Mouse (Mus musculus) hindbrain, embryonic 16.5 days (tissue): Measurements from ENCODE around the gene Kdm2a. TPM values are rescaled to one million over a fixed set of nuclear protein-coding genes. Genes with fewer than 3 reads are reported as not detected.

ENCODE experiments used
- polyA plus RNA-seq: library from polyadenylated mRNA; unstranded; fragments of >200 nt; fragmentation: Nextera tagmentation; extraction: Ambion mirVana; gene quantifications from 2 replicates; pipeline ENCODE4 v1.2.1, GENCODE M21; 2015

The Kdm2a gene
- polyA plus RNA-seq, 1 experiment from 2014 or later, result 29.8 TPM

Other genes starting within 250 kb of the Kdm2a start
- 116 and 122 TPM in 2 replicates for gene Coro1b, start 249.7 kb downstream of the Kdm2a start, polyA plus RNA-seq
- 0.41 and 0.63 TPM in 2 replicates for gene Ptprcap, start 244.7 kb downstream of the Kdm2a start, polyA plus RNA-seq
- gene Rps6kb2, start 234.9 kb downstream of the Kdm2a start, polyA plus RNA-seq, result 54.1 and 57.0 TPM in 2 replicates
- 6.5 and 7.9 TPM in 2 replicates for gene Carns1, start 222.8 kb downstream of the Kdm2a start, polyA plus RNA-seq
- gene Tbc1d10c, start 207.0 kb downstream of the Kdm2a start, polyA plus RNA-seq, result 0.54 and 1.1 TPM in 2 replicates
- 604 and 614 TPM in 2 replicates for gene Ppp1ca, start 206.2 kb downstream of the Kdm2a start, polyA plus RNA-seq
- 25.0 and 26.5 TPM in 2 replicates for gene Rad9a, start 196.6 kb downstream of the Kdm2a start, polyA plus RNA-seq
- gene Clcf1, start 184.0 kb downstream of the Kdm2a start, polyA plus RNA-seq, result 1.0 and 1.1 TPM in 2 replicates
- gene AC109138.7, start 183.9 kb downstream of the Kdm2a start, polyA plus RNA-seq, result not detected in 2 replicates
- gene Pold4, start 166.4 kb downstream of the Kdm2a start, polyA plus RNA-seq, result 21.3 and 24.0 TPM in 2 replicates
- gene Ssh3, start 129.1 kb downstream of the Kdm2a start, polyA plus RNA-seq, result 19.9 and 21.2 TPM in 2 replicates
- gene Ankrd13d, start 115.1 kb downstream of the Kdm2a start, polyA plus RNA-seq, result 69.0 and 85.3 TPM in 2 replicates
- 27.3 and 28.3 TPM in 2 replicates for gene Grk2, start 92.1 kb downstream of the Kdm2a start, polyA plus RNA-seq
- 6.4 and 6.6 TPM in 2 replicates for gene Rhod, start 41.1 kb upstream of the Kdm2a start, polyA plus RNA-seq
- gene Syt12, start 79.2 kb upstream of the Kdm2a start, polyA plus RNA-seq, result 8.4 and 9.0 TPM in 2 replicates
- gene 2010003K11Rik, start 100.3 kb upstream of the Kdm2a start, polyA plus RNA-seq, result not detected in 2 replicates
- gene Pcx, start 112.2 kb upstream of the Kdm2a start, polyA plus RNA-seq, result 52.5 and 53.2 TPM in 2 replicates
- gene Lrfn4, start 217.4 kb upstream of the Kdm2a start, polyA plus RNA-seq, result 8.0 and 10.5 TPM in 2 replicates
- gene Rce1, start 227.4 kb upstream of the Kdm2a start, polyA plus RNA-seq, result 51.8 and 54.8 TPM in 2 replicates